Mouse (Mus musculus): Measurements from ENCODE around the gene Mlx.

- TF ChIP-seq CTCF (IDR thresholded peaks at IDR 0.05; ENCODE audit: extremely low read depth, insufficient read depth, low read length), result no peak
- no peak for TF ChIP-seq POLR2A (IDR thresholded peaks at IDR 0.05; ENCODE audit: extremely low read depth, insufficient read depth, low read length)
Measured at GRCm38 (mm10) chr11:101127075-101127474, 40.0 kb downstream of the Mlx start.

All from cortical plate, adult 2 months (tissue).